Comparison of ENCODE assay signal across 13 mouse cellular contexts in the genomic region with DNA sequence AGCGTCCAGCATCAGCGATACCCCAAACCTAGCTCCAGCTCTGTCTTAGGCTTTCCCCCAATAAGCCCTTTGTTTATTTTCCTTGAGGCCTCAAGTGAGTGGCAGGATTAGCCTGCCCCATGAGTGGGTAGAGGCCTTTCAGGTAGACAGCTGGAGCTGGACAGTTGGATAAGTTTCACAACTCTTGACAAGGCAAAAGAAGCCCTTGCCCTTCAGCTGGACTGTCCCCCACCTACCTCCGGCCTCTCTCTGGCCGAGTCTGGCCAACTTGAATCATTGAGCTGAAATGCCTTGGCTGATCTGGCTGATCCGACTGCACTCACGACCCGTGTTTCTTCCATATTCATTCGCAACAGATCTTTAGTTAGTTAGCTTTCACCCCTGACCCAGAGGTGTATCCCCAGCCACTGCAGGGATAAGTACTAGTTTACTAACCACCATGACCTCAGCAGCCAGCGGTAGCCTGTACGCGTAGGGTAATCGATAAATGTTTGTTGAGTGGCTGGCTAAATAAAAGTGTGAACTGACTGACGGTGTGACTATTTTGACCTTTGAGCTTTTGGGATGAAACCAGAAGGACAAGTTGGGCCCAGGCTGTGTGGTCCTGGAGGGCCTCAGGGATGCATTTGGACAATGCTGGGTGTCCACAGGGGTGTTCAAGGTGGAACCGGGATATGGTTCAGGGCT. TPM values are rescaled to one million over a fixed set of nuclear protein-coding genes. Genes with fewer than 3 reads are reported as not detected.
DNase-seq lines count a peak whose midpoint lies in the region; ATAC-seq and TF ChIP-seq lines count a peak whose summit lies in the region.
"Had no signal": no experiment of that assay in that cellular context is flagged by ENCODE, and none has a peak within 500 bp of the region (broad histone marks: within the 10 kb centered on the region; RNA-seq: fewer than 3 reads in every experiment).

No protein-coding gene starts in this region.

- no peaks in the 10 kb centered on the region for H3K36me3 ChIP-seq in heart, embryonic 10.5 days
- H3K36me3 ChIP-seq in heart, adult 2 months (ENCODE audit: control insufficient read depth, insufficient read depth, low read length) = no peaks in the 10 kb centered on the region
- no peaks in the 10 kb centered on the region for H3K36me3 ChIP-seq in intestine, embryonic 14.5 days (ENCODE audit: control insufficient read depth, insufficient read depth, low read length)
- no peaks in the 10 kb centered on the region for H3K36me3 ChIP-seq in stomach, embryonic 14.5 days (ENCODE audit: control insufficient read depth, insufficient read depth, low read length)

- peak overlapping the region; percentile 52 for H3K4me2 ChIP-seq in intestine, embryonic 14.5 days (ENCODE audit: low read length)
- peak overlapping the region; percentile 48 for H3K4me2 ChIP-seq in stomach, embryonic 14.5 days (replicated peaks; ENCODE audit: low read depth, low read length)

- 73% methylated on average over 14 of the region's 14 CpGs for WGBS in heart, embryonic 10.5 days
- 82% methylated on average over 14 of the region's 14 CpGs for WGBS in heart, adult 2 months
- WGBS in lung, adult 2 months = 59% methylated on average over 14 of the region's 14 CpGs
- 62% methylated on average over 14 of the region's 14 CpGs for WGBS in intestine, embryonic 14.5 days
- WGBS in stomach, embryonic 14.5 days = 55% methylated on average over 14 of the region's 14 CpGs

- TF ChIP-seq CTCF in heart, adult 2 months (IDR thresholded peaks at IDR 0.05) = no peak
- TF ChIP-seq CTCF in lung, adult 2 months (IDR thresholded peaks at IDR 0.05; ENCODE audit: insufficient read depth, low read length) = no peak

- DNase-seq in heart, embryonic 10.5 days (ENCODE audit: low spot score) = no peak
- DNase-seq in heart, adult 2 months = no peak
- DNase-seq in lung, adult 2 months = no peak
- DNase-seq in lung, postnatal 10 days = no peak
- DNase-seq in intestine, embryonic 14.5 days (ENCODE audit: low spot score) = no peak
- DNase-seq in layer of hippocampus, postnatal 36 days = no peak
- no peak for DNase-seq in right cerebral cortex, adult 18-20 months
- DNase-seq: cerebellum, postnatal 14 days; kidney, adult 18-20 months had no signal

- peaks cover 4% of the 10 kb centered on the region for H3K9me3 ChIP-seq in heart, embryonic 10.5 days
- H3K9me3 ChIP-seq in intestine, embryonic 14.5 days (ENCODE audit: control insufficient read depth, low read length) = no peaks in the 10 kb centered on the region
- no peaks in the 10 kb centered on the region for H3K9me3 ChIP-seq in stomach, embryonic 14.5 days (ENCODE audit: control insufficient read depth, low read depth, low read length)

- peak overlapping the region; percentile 71; the same call in 1 of the 2 replicates for H3K27ac ChIP-seq in heart, embryonic 10.5 days
- H3K27ac ChIP-seq in heart, adult 2 months = no peak overlapping the region
- H3K27ac ChIP-seq in intestine, embryonic 14.5 days (ENCODE audit: low read depth) = peak overlapping the region; percentile 62
- peak overlapping the region; percentile 82 for H3K27ac ChIP-seq in stomach, embryonic 14.5 days (ENCODE audit: low read length)

- intact Hi-C loops in heart, adult 2 months (cut with DNase I) = no loop called here

- peaks cover 20% of the 10 kb centered on the region for H3K4me1 ChIP-seq in heart, embryonic 10.5 days
- H3K4me1 ChIP-seq in heart, adult 2 months (ENCODE audit: control insufficient read depth, insufficient read depth, low read length) = no peaks in the 10 kb centered on the region
- H3K4me1 ChIP-seq in lung, adult 2 months (ENCODE audit: control insufficient read depth, insufficient read depth, low read length) = no peaks in the 10 kb centered on the region
- no peaks in the 10 kb centered on the region for H3K4me1 ChIP-seq in intestine, embryonic 14.5 days (replicated peaks; ENCODE audit: control insufficient read depth, insufficient read depth, low read length)
- 0 out of 2 replicates have a peak, but pooled peaks cover 8% of the 10 kb centered on the region for H3K4me1 ChIP-seq in stomach, embryonic 14.5 days (ENCODE audit: control insufficient read depth, insufficient read depth, low read length)

- TF ChIP-seq POLR2A in heart, adult 2 months (IDR thresholded peaks at IDR 0.05; ENCODE audit: insufficient read depth, low read depth, low read length) = no peak
- no peak for TF ChIP-seq POLR2A in lung, adult 2 months (IDR thresholded peaks at IDR 0.05; ENCODE audit: borderline replicate concordance, extremely low read depth, low read depth, low read length)

- H3K4me3 ChIP-seq in heart, embryonic 10.5 days = peak overlapping the region; percentile 59
- no peak overlapping the region for H3K4me3 ChIP-seq in heart, adult 2 months
- peak overlapping the region; percentile 35 for H3K4me3 ChIP-seq in lung, adult 2 months (replicated peaks; ENCODE audit: extremely low read depth, low read depth, low read length)
- peak overlapping the region; percentile 28; the same call in 1 of the 2 replicates for H3K4me3 ChIP-seq in intestine, embryonic 14.5 days (ENCODE audit: low read depth, low read length)
- peak overlapping the region; percentile 27; the same call in 1 of the 2 replicates for H3K4me3 ChIP-seq in stomach, embryonic 14.5 days (ENCODE audit: low read depth, low read length)

- 0 out of 2 replicates have a peak, but pooled peaks have one; percentile 0 for ATAC-seq in intestine, embryonic 14.5 days (replicated peaks; ENCODE audit: low FRiP score, low TSS enrichment, low read depth)
- ATAC-seq in stomach, embryonic 14.5 days (ENCODE audit: insufficient number of reproducible peaks, insufficient read depth, low FRiP score, low read depth) = no peak

- H3K79me2 ChIP-seq in heart, adult 2 months (replicated peaks; ENCODE audit: control insufficient read depth, insufficient read depth, low read length) = no peaks in the 10 kb centered on the region

- no peak for TF ChIP-seq EP300 in heart, adult 2 months (IDR thresholded peaks at IDR 0.05; ENCODE audit: insufficient read depth, low read depth, low read length)

- peaks cover 32% of the 10 kb centered on the region for H3K27me3 ChIP-seq in heart, embryonic 10.5 days (ENCODE audit: insufficient read depth, poor library complexity, severe bottlenecking)
- no peaks in the 10 kb centered on the region; the same call in 1 of the 2 replicates for H3K27me3 ChIP-seq in heart, adult 2 months (ENCODE audit: control insufficient read depth, insufficient read depth, low read length)
- no peaks in the 10 kb centered on the region for H3K27me3 ChIP-seq in intestine, embryonic 14.5 days (replicated peaks; ENCODE audit: control insufficient read depth, insufficient read depth, low read length)
- H3K27me3 ChIP-seq in stomach, embryonic 14.5 days (ENCODE audit: control insufficient read depth, insufficient read depth, low read length) = no peaks in the 10 kb centered on the region

- H3K9ac ChIP-seq in heart, adult 2 months (ENCODE audit: low read depth, low read length) = no peak overlapping the region
- H3K9ac ChIP-seq in intestine, embryonic 14.5 days (ENCODE audit: low read length) = no peak overlapping the region
- H3K9ac ChIP-seq in stomach, embryonic 14.5 days (replicated peaks; ENCODE audit: low read depth, low read length) = no peak overlapping the region

RNA-seq across cellular contexts. Expression of gene Tmem125, which starts 0.7 kb away (rescaled TPM):
- polyA plus RNA-seq in heart, embryonic 10.5 days (2016; fragmentation: Nextera tagmentation; extraction: Ambion mirVana) = 0.32 and 0.69 TPM in 2 replicates
- total RNA-seq in heart, adult 2 months (2021) = not detected
- polyA plus RNA-seq in heart, adult 2 months (2012; rRNA removed) = 0.44 and 0.70 TPM in 2 replicates
- 32.4 and 47.5 TPM in 2 replicates for polyA plus RNA-seq in lung, adult 2 months (2012; rRNA removed)
- polyA plus RNA-seq in intestine, embryonic 14.5 days (2014; fragmentation: Nextera tagmentation; extraction: Ambion mirVana) = 8.5 and 9.3 TPM in 2 replicates
- 5.0 and 6.5 TPM in 2 replicates for polyA plus RNA-seq in stomach, embryonic 14.5 days (2014; fragmentation: Nextera tagmentation; extraction: Ambion mirVana)
- total RNA-seq in layer of hippocampus, postnatal 36 days (2021) = 1 to 10 TPM; 5.6 to 8.1 TPM
- polyA plus RNA-seq: C2C12 had no signal

RNA-seq across cellular contexts. Expression of gene 2610528J11Rik, which starts 17.8 kb away (rescaled TPM):
- polyA plus RNA-seq in heart, embryonic 10.5 days (2016; fragmentation: Nextera tagmentation; extraction: Ambion mirVana) = 0.70 and 1.7 TPM in 2 replicates
- total RNA-seq in heart, adult 2 months (2021) = not detected
- polyA plus RNA-seq in heart, adult 2 months (2012; rRNA removed) = 0.37 TPM in 1 of 2 replicates, not detected in the other
- polyA plus RNA-seq in lung, adult 2 months (2012; rRNA removed) = 17.0 and 17.7 TPM in 2 replicates
- polyA plus RNA-seq in intestine, embryonic 14.5 days (2014; fragmentation: Nextera tagmentation; extraction: Ambion mirVana) = 35.7 and 46.4 TPM in 2 replicates
- polyA plus RNA-seq in stomach, embryonic 14.5 days (2014; fragmentation: Nextera tagmentation; extraction: Ambion mirVana) = 17.9 and 18.3 TPM in 2 replicates
- not detected for total RNA-seq in layer of hippocampus, postnatal 36 days (2021)
- total RNA-seq: heart, adult 8-10 months; left cerebral cortex, postnatal 36 days had no signal
- polyA plus RNA-seq: C2C12 had no signal

RNA-seq across cellular contexts. Expression of gene Tie1, which starts 54.7 kb away (rescaled TPM):
- 36.5 and 54.4 TPM in 2 replicates for polyA plus RNA-seq in heart, embryonic 10.5 days (2016; fragmentation: Nextera tagmentation; extraction: Ambion mirVana)
- 10 to 100 TPM; 59.8 to 63.3 TPM for total RNA-seq in heart, adult 2 months (2021)
- 66.8 and 82.3 TPM in 2 replicates for polyA plus RNA-seq in heart, adult 2 months (2012; rRNA removed)
- polyA plus RNA-seq in lung, adult 2 months (2012; rRNA removed) = 245 and 308 TPM in 2 replicates
- polyA plus RNA-seq in intestine, embryonic 14.5 days (2014; fragmentation: Nextera tagmentation; extraction: Ambion mirVana) = 17.2 and 18.8 TPM in 2 replicates
- polyA plus RNA-seq in stomach, embryonic 14.5 days (2014; fragmentation: Nextera tagmentation; extraction: Ambion mirVana) = 16.4 and 18.5 TPM in 2 replicates
- total RNA-seq in layer of hippocampus, postnatal 36 days (2021) = 1 to 10 TPM; 7.1 to 8.5 TPM
- polyA plus RNA-seq: C2C12 had no signal
